In genomic region chr7:43797844-43798462, GRCm38 (mm10) we compare ENCODE assay signal across 8 mouse cellular contexts. TPM values are rescaled to one million over a fixed set of nuclear protein-coding genes. Genes with fewer than 3 reads are reported as not detected.
DNase-seq lines count a peak whose midpoint lies in the region; ATAC-seq and TF ChIP-seq lines count a peak whose summit lies in the region.

No protein-coding gene starts in this region.

- no peaks in the 10 kb centered on the region for H3K9me3 ChIP-seq in heart, postnatal 0 days (replicated peaks; ENCODE audit: control insufficient read depth, low read length)
- no peaks in the 10 kb centered on the region for H3K9me3 ChIP-seq in liver, embryonic 15.5 days (replicated peaks)
- H3K9me3 ChIP-seq in neural tube, embryonic 15.5 days (replicated peaks) = no peaks in the 10 kb centered on the region

- TF ChIP-seq POLR2A in brain, embryonic 14.5 days (IDR thresholded peaks at IDR 0.05; ENCODE audit: borderline replicate concordance, extremely low read depth, insufficient read depth, insufficient read length, poor library complexity, severe bottlenecking) = no peak

- no peak for TF ChIP-seq EP300 in heart, postnatal 0 days (IDR thresholded peaks at IDR 0.05; ENCODE audit: low read depth)

- no peak overlapping the region for H3K27ac ChIP-seq in heart, postnatal 0 days (ENCODE audit: low read depth)
- no peak overlapping the region for H3K27ac ChIP-seq in liver, embryonic 15.5 days (replicated peaks)
- no peak overlapping the region for H3K27ac ChIP-seq in neural tube, embryonic 15.5 days (replicated peaks)

- H3K9ac ChIP-seq in heart, postnatal 0 days (replicated peaks; ENCODE audit: low read depth, low read length) = no peak overlapping the region
- H3K9ac ChIP-seq in liver, embryonic 15.5 days = no peak overlapping the region
- H3K9ac ChIP-seq in neural tube, embryonic 15.5 days (replicated peaks) = peak overlapping the region; percentile 45; the same call in 1 of the 2 replicates

- H3K4me3 ChIP-seq in heart, postnatal 0 days (ENCODE audit: low read depth, low read length) = peak overlapping the region; percentile 57
- H3K4me3 ChIP-seq in liver, embryonic 15.5 days (replicated peaks) = peak overlapping the region; percentile 41
- H3K4me3 ChIP-seq in neural tube, embryonic 15.5 days (replicated peaks) = peak overlapping the region; percentile 53

- H3K4me1 ChIP-seq in heart, postnatal 0 days (ENCODE audit: control insufficient read depth, insufficient read depth) = peaks cover 12% of the 10 kb centered on the region
- H3K4me1 ChIP-seq in liver, embryonic 15.5 days (replicated peaks) = peaks cover 3% of the 10 kb centered on the region; the same call in 1 of the 2 replicates
- H3K4me1 ChIP-seq in neural tube, embryonic 15.5 days = peaks cover 22% of the 10 kb centered on the region

- no peak for TF ChIP-seq CTCF in brain, embryonic 14.5 days (IDR thresholded peaks at IDR 0.05; ENCODE audit: borderline replicate concordance, extremely low read depth, insufficient read depth, insufficient read length)
- no peak for TF ChIP-seq CTCF in heart, postnatal 0 days (IDR thresholded peaks at IDR 0.05; ENCODE audit: low read depth)

- WGBS in heart, postnatal 0 days = 27% methylated on average over 13 of the region's 13 CpGs
- WGBS in liver, embryonic 15.5 days (ENCODE audit: insufficient replicate concordance) = 7% methylated on average over 13 of the region's 13 CpGs
- WGBS in neural tube, embryonic 15.5 days = 37% methylated on average over 13 of the region's 13 CpGs

- H3K27me3 ChIP-seq in heart, postnatal 0 days (ENCODE audit: control insufficient read depth, insufficient read depth, low read length) = peaks cover 10% of the 10 kb centered on the region; the same call in 1 of the 2 replicates
- peaks cover 30% of the 10 kb centered on the region for H3K27me3 ChIP-seq in liver, embryonic 15.5 days
- H3K27me3 ChIP-seq in neural tube, embryonic 15.5 days (replicated peaks) = peaks cover 37% of the 10 kb centered on the region

- no peaks in the 10 kb centered on the region for H3K36me3 ChIP-seq in heart, postnatal 0 days (replicated peaks; ENCODE audit: control insufficient read depth, insufficient read depth, low read length)
- H3K36me3 ChIP-seq in liver, embryonic 15.5 days (replicated peaks) = no peaks in the 10 kb centered on the region
- H3K36me3 ChIP-seq in neural tube, embryonic 15.5 days = no peaks in the 10 kb centered on the region

- intact Hi-C loops in left cerebral cortex, postnatal 10 days (cut with DNase I) = no loop called here

- DNase-seq in CD4-positive, CD25-positive, alpha-beta regulatory T cell, adult 2 months (ENCODE audit: low read depth, low spot score) = peak; percentile 62
- peak; percentile 3 for DNase-seq in brain, embryonic 14.5 days (ENCODE audit: low read depth)
- DNase-seq in heart, postnatal 0 days (ENCODE audit: low spot score) = no peak
- no peak for DNase-seq in left cerebral cortex, postnatal 10 days (ENCODE audit: extremely low spot score in 1 of 2, low spot score in 2 of 2)
- DNase-seq in cerebellum, postnatal 36 days = no peak
- no peak for DNase-seq in right cerebral cortex, postnatal 14 days

- ATAC-seq in heart, postnatal 0 days (ENCODE audit: insufficient read depth, low read depth) = no peak
- ATAC-seq in liver, embryonic 15.5 days (ENCODE audit: insufficient read depth) = no peak
- peak; percentile 46; the same call in 1 of the 2 replicates for ATAC-seq in neural tube, embryonic 15.5 days (ENCODE audit: low FRiP score)

- H3K4me2 ChIP-seq in heart, postnatal 0 days (ENCODE audit: low read depth, low read length) = peak overlapping the region; percentile 69
- H3K4me2 ChIP-seq in liver, embryonic 15.5 days = peak overlapping the region; percentile 62
- peak overlapping the region; percentile 87 for H3K4me2 ChIP-seq in neural tube, embryonic 15.5 days

RNA-seq across cellular contexts. Expression of gene Klk8, which starts 0.6 kb away (rescaled TPM):
- 3.2 and 4.8 TPM in 2 replicates for polyA plus RNA-seq in brain, embryonic 14.5 days (2012; rRNA removed)
- total RNA-seq in heart, postnatal 0 days (2014; rRNA removed; ENCODE audit: low replicate concordance) = 9.3 and 40.6 TPM in 2 replicates
- 16.4 and 17.0 TPM in 2 replicates for polyA plus RNA-seq in heart, postnatal 0 days (2015; fragmentation: Nextera tagmentation; extraction: Ambion mirVana)
- 5.1 and 5.4 TPM in 2 replicates for polyA plus RNA-seq in liver, embryonic 15.5 days (2015; fragmentation: Nextera tagmentation; extraction: Ambion mirVana)
- polyA plus RNA-seq in neural tube, embryonic 15.5 days (2015; fragmentation: Nextera tagmentation; extraction: Ambion mirVana) = 12.6 and 15.5 TPM in 2 replicates
- total RNA-seq in left cerebral cortex, postnatal 10 days (2021) = 1 to 10 TPM; 6.7 to 6.9 TPM

RNA-seq across cellular contexts. Expression of gene Klk9, which starts 6.3 kb away (rescaled TPM):
- polyA plus RNA-seq in brain, embryonic 14.5 days (2012; rRNA removed) = not detected in 2 replicates
- not detected in 2 replicates for total RNA-seq in heart, postnatal 0 days (2014; rRNA removed; ENCODE audit: low replicate concordance)
- polyA plus RNA-seq in heart, postnatal 0 days (2015; fragmentation: Nextera tagmentation; extraction: Ambion mirVana) = 0.08 TPM in 1 of 2 replicates, not detected in the other
- polyA plus RNA-seq in liver, embryonic 15.5 days (2015; fragmentation: Nextera tagmentation; extraction: Ambion mirVana) = not detected in 2 replicates
- 0.23 TPM in 1 of 2 replicates, not detected in the other for polyA plus RNA-seq in neural tube, embryonic 15.5 days (2015; fragmentation: Nextera tagmentation; extraction: Ambion mirVana)
- not detected for total RNA-seq in left cerebral cortex, postnatal 10 days (2021)

RNA-seq across cellular contexts. Expression of gene Klk7, which starts 13.1 kb away (rescaled TPM):
- 0.05 and 0.08 TPM in 2 replicates for polyA plus RNA-seq in brain, embryonic 14.5 days (2012; rRNA removed)
- total RNA-seq in heart, postnatal 0 days (2014; rRNA removed; ENCODE audit: low replicate concordance) = not detected in 2 replicates
- 0.05 TPM in 1 of 2 replicates, not detected in the other for polyA plus RNA-seq in heart, postnatal 0 days (2015; fragmentation: Nextera tagmentation; extraction: Ambion mirVana)
- not detected in 2 replicates for polyA plus RNA-seq in liver, embryonic 15.5 days (2015; fragmentation: Nextera tagmentation; extraction: Ambion mirVana)
- polyA plus RNA-seq in neural tube, embryonic 15.5 days (2015; fragmentation: Nextera tagmentation; extraction: Ambion mirVana) = 0.24 TPM in 1 of 2 replicates, not detected in the other
- total RNA-seq in left cerebral cortex, postnatal 10 days (2021) = not detected

RNA-seq across cellular contexts. Expression of gene Klk10, which starts 17.1 kb away (rescaled TPM):
- polyA plus RNA-seq in brain, embryonic 14.5 days (2012; rRNA removed) = 0.21 and 0.49 TPM in 2 replicates
- total RNA-seq in heart, postnatal 0 days (2014; rRNA removed; ENCODE audit: low replicate concordance) = 0.31 TPM in 1 of 2 replicates, not detected in the other
- polyA plus RNA-seq in heart, postnatal 0 days (2015; fragmentation: Nextera tagmentation; extraction: Ambion mirVana) = 0.27 and 0.52 TPM in 2 replicates
- polyA plus RNA-seq in liver, embryonic 15.5 days (2015; fragmentation: Nextera tagmentation; extraction: Ambion mirVana) = 0.06 and 0.10 TPM in 2 replicates
- 0.10 and 0.51 TPM in 2 replicates for polyA plus RNA-seq in neural tube, embryonic 15.5 days (2015; fragmentation: Nextera tagmentation; extraction: Ambion mirVana)
- not detected for total RNA-seq in left cerebral cortex, postnatal 10 days (2021)

RNA-seq across cellular contexts. Expression of gene Klk11, which starts 23.5 kb away (rescaled TPM):
- polyA plus RNA-seq in brain, embryonic 14.5 days (2012; rRNA removed) = 0.35 TPM in 1 of 2 replicates, not detected in the other
- not detected in 2 replicates for total RNA-seq in heart, postnatal 0 days (2014; rRNA removed; ENCODE audit: low replicate concordance)
- 0.15 TPM in 1 of 2 replicates, not detected in the other for polyA plus RNA-seq in heart, postnatal 0 days (2015; fragmentation: Nextera tagmentation; extraction: Ambion mirVana)
- not detected in 2 replicates for polyA plus RNA-seq in liver, embryonic 15.5 days (2015; fragmentation: Nextera tagmentation; extraction: Ambion mirVana)
- 0.33 TPM in 1 of 2 replicates, not detected in the other for polyA plus RNA-seq in neural tube, embryonic 15.5 days (2015; fragmentation: Nextera tagmentation; extraction: Ambion mirVana)
- total RNA-seq in left cerebral cortex, postnatal 10 days (2021) = not detected

Comparison
In these comparisons a context has a peak if more than half of its experiments do, and no peak if none do; other contexts are left out.
1. DNase-seq: peak in CD4-positive, CD25-positive, alpha-beta regulatory T cell, adult 2 months (single experiment) and brain, embryonic 14.5 days (single experiment); none in heart, postnatal 0 days (single experiment), left cerebral cortex, postnatal 10 days (0 of 2), cerebellum, postnatal 36 days (0 of 2) and right cerebral cortex, postnatal 14 days (single experiment).
2. Peak in every context shown above with its lines, with median percentiles within 50 percentile points of each other: H3K4me2 ChIP-seq and H3K4me3 ChIP-seq.